Mouse (Mus musculus) kidney, embryonic 14.5 days (tissue): ENCODE measurements around the gene Cd274. TPM values are rescaled to one million over a fixed set of nuclear protein-coding genes. Genes with fewer than 3 reads are reported as not detected.

Experiments
- ATAC-seq: fragments of 200-750 bp; cut with Nextera tagmentation; 2 replicates; pipeline ENCODE4 v1.8.0; 2017; ENCODE audit warnings: moderate number of reproducible peaks, mild to moderate bottlenecking, moderate TSS enrichment, moderate library complexity; ENCODE audit not compliant: low FRiP score, low TSS enrichment
- H3K27ac ChIP-seq: fragments of 300-500 bp; sonication (generic); 2 replicates; pipeline ENCODE4 v1.5.1; 2014; ENCODE audit warnings: low read depth, mild to moderate bottlenecking, low read length, moderate library complexity, mixed read lengths
- H3K27me3 ChIP-seq: fragments of 300-500 bp; sonication (generic); 2 replicates; pipeline ENCODE4 v1.6.1; 2014; ENCODE audit warnings: mild to moderate bottlenecking, low read length; ENCODE audit not compliant: control insufficient read depth, insufficient read depth
- H3K36me3 ChIP-seq: fragments of 300-500 bp; sonication (generic); 2 replicates; pipeline ENCODE4 v1.6.1; 2014; ENCODE audit warnings: low read length, mixed read lengths; ENCODE audit not compliant: control insufficient read depth, insufficient read depth
- H3K4me1 ChIP-seq: fragments of 300-500 bp; sonication (generic); 2 replicates; pipeline ENCODE4 v1.6.1; 2014; ENCODE audit warnings: low read length, mixed read lengths; ENCODE audit not compliant: control insufficient read depth, insufficient read depth
- H3K4me2 ChIP-seq: fragments of 300-500 bp; sonication (generic); replicated peaks from 2 replicates; pipeline ENCODE4 v1.6.1; 2014; ENCODE audit warnings: low read depth, mild to moderate bottlenecking, low read length
- H3K4me3 ChIP-seq: fragments of 300-500 bp; sonication (generic); 2 replicates; pipeline ENCODE4 v1.5.1; 2014; ENCODE audit warnings: mild to moderate bottlenecking, low read length
- H3K9ac ChIP-seq: fragments of 300-500 bp; sonication (generic); 2 replicates; pipeline ENCODE4 v1.6.1; 2014; ENCODE audit warnings: low read depth, mild to moderate bottlenecking, low read length, moderate library complexity
- H3K9me3 ChIP-seq: fragments of 300-500 bp; sonication (generic); 2 replicates; pipeline ENCODE4 v1.6.1; 2016; ENCODE audit warnings: low read length; ENCODE audit not compliant: control insufficient read depth
- WGBS: fragments of 180-500 bp; shearing (Covaris S2); extraction: QIAGEN DNeasy Blood & Tissue Kit; methylation state at CpG from one replicate; pipeline ENCODE4 v1.1.7; 2014; 5-methylcytosine and 5-hydroxymethylcytosine counted together
- polyA plus RNA-seq: library from polyadenylated mRNA; unstranded; fragments of >200 nt; fragmentation: Nextera tagmentation; extraction: Ambion mirVana; gene quantifications from 2 replicates; pipeline ENCODE4 v1.2.1, GENCODE M21; 2014

The Cd274 gene
- polyA plus RNA-seq, 1 experiment from 2014 or later = 0.39 TPM

DNA sequence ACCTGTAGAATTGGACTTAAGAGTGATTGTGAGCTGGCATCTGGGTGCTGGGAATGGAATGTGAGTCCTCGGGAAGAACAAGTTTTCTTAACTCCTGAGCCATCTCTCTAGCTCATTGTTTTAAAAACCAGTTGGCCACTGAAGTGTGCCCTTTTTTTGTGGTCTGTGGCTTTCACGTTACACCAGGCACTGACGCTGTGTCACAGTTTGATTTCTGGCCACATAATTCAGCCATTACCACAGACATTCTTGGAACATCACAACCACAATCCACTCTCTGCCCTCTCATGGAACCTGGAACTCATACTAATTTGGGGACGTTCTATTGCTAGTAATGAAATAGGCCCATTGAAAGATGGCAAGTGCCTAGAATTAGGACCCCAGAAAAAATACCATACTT, 26.2 kb upstream of the Cd274 start:
- H3K4me1 ChIP-seq = no peaks in the 10 kb centered on the region
- H3K9me3 ChIP-seq = no peaks in the 10 kb centered on the region
- H3K9ac ChIP-seq = no peak overlapping the region
- no peak overlapping the region for H3K4me2 ChIP-seq
- WGBS = 85% methylated on average over 4 of the region's 4 CpGs
- no peak overlapping the region for H3K4me3 ChIP-seq
- H3K36me3 ChIP-seq = no peaks in the 10 kb centered on the region
- no peak for ATAC-seq
- H3K27me3 ChIP-seq = no peaks in the 10 kb centered on the region
- H3K27ac ChIP-seq = no peak overlapping the region

DNA sequence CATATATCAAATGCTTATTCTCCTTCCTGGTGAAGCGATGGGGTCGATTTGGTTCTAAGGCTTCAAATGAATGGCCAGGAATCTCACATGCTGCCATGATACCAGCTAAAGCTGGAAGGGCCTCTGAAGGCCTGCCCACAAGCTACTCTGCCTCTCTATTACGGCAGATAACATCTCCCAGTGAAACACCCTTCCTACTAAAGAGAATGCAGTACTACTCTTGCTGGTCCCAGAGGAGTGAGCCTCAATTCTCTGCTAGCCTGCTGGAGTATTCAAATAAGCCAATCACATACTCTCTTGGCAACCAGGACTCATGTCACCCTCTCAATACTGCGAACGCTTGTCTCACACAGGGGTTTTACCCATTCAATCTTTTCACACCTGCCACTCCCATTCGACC, 25.0 kb upstream of the Cd274 start:
- H3K36me3 ChIP-seq = no peaks in the 10 kb centered on the region
- H3K27me3 ChIP-seq = no peaks in the 10 kb centered on the region
- H3K27ac ChIP-seq = no peak overlapping the region
- H3K4me1 ChIP-seq = no peaks in the 10 kb centered on the region
- no peaks in the 10 kb centered on the region for H3K9me3 ChIP-seq
- WGBS = 77% methylated on average over 6 of the region's 6 CpGs
- ATAC-seq = no peak
- no peak overlapping the region for H3K4me2 ChIP-seq
- no peak overlapping the region for H3K4me3 ChIP-seq
- H3K9ac ChIP-seq = no peak overlapping the region

DNA sequence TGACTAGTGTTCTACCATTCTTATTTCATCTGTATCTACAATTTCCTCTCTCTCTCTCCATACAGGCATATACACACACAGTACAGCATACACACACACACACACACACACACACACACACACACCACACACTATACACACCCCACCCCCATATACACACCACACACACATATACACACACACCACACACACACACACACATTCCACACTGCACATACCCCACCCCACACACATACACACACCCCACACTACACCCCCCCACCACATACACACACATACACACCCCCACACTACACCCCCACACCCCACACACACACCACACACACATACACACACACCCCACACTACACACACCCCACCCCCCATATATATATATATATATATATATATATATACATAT, 22.4 kb upstream of the Cd274 start:
- no peak for ATAC-seq
- peaks cover under 1% of the 10 kb centered on the region; the same call in 1 of the 2 replicates for H3K36me3 ChIP-seq
- no peaks in the 10 kb centered on the region for H3K4me1 ChIP-seq
- no peak overlapping the region for H3K4me2 ChIP-seq
- H3K9ac ChIP-seq = no peak overlapping the region
- H3K27me3 ChIP-seq = no peaks in the 10 kb centered on the region
- no peaks in the 10 kb centered on the region for H3K9me3 ChIP-seq
- H3K4me3 ChIP-seq = no peak overlapping the region
- no peak overlapping the region for H3K27ac ChIP-seq

- no peaks in the 10 kb centered on the region for H3K4me1 ChIP-seq
- H3K27me3 ChIP-seq = no peaks in the 10 kb centered on the region
- no peak overlapping the region for H3K4me2 ChIP-seq
- H3K9ac ChIP-seq = no peak overlapping the region
- H3K36me3 ChIP-seq = peaks cover 3% of the 10 kb centered on the region; the same call in 1 of the 2 replicates
- no peak for ATAC-seq
- no peak overlapping the region for H3K4me3 ChIP-seq
- no peak overlapping the region for H3K27ac ChIP-seq
- 78% methylated on average over 6 of the region's 6 CpGs for WGBS
- H3K9me3 ChIP-seq = no peaks in the 10 kb centered on the region
Measured at GRCm38 (mm10) chr19:29345636-29346035, 21.6 kb upstream of the Cd274 start.

GRCm38 (mm10) chr19:29350991-29351390, 16.3 kb upstream of the Cd274 start:
- H3K4me3 ChIP-seq = no peak overlapping the region
- no peak overlapping the region for H3K4me2 ChIP-seq
- ATAC-seq = no peak
- 61% methylated on average over 5 of the region's 5 CpGs for WGBS
- no peak overlapping the region for H3K9ac ChIP-seq
- no peaks in the 10 kb centered on the region for H3K9me3 ChIP-seq
- no peaks in the 10 kb centered on the region for H3K27me3 ChIP-seq
- no peak overlapping the region for H3K27ac ChIP-seq
- peaks cover 3% of the 10 kb centered on the region; the same call in 1 of the 2 replicates for H3K36me3 ChIP-seq
- no peaks in the 10 kb centered on the region for H3K4me1 ChIP-seq

GRCm38 (mm10) chr19:29354895-29355877, 12.1 kb upstream of the Cd274 start:
- no peak overlapping the region for H3K9ac ChIP-seq
- H3K27ac ChIP-seq = no peak overlapping the region; the same call in 1 of the 2 replicates
- ATAC-seq = peak; percentile 66; the same call in 1 of the 2 replicates
- no peaks in the 10 kb centered on the region for H3K4me1 ChIP-seq
- peak overlapping the region; percentile 54 for H3K4me2 ChIP-seq
- no peaks in the 10 kb centered on the region for H3K36me3 ChIP-seq
- H3K4me3 ChIP-seq = peak overlapping the region; percentile 27
- no peaks in the 10 kb centered on the region for H3K9me3 ChIP-seq
- H3K27me3 ChIP-seq = no peaks in the 10 kb centered on the region
- WGBS = 5% methylated on average over 20 of the region's 20 CpGs

- no peak overlapping the region for H3K4me3 ChIP-seq
- 89% methylated on average over 11 of the region's 11 CpGs for WGBS
- H3K27ac ChIP-seq = no peak overlapping the region
- H3K9me3 ChIP-seq = no peaks in the 10 kb centered on the region
- H3K36me3 ChIP-seq = no peaks in the 10 kb centered on the region
- no peaks in the 10 kb centered on the region for H3K4me1 ChIP-seq
- no peak overlapping the region for H3K4me2 ChIP-seq
- H3K27me3 ChIP-seq = no peaks in the 10 kb centered on the region
- H3K9ac ChIP-seq = no peak overlapping the region
- no peak for ATAC-seq
Measured at GRCm38 (mm10) chr19:29356281-29356680, 11.0 kb upstream of the Cd274 start.

- no peaks in the 10 kb centered on the region for H3K27me3 ChIP-seq
- no peaks in the 10 kb centered on the region for H3K9me3 ChIP-seq
- H3K4me3 ChIP-seq = no peak overlapping the region
- no peak for ATAC-seq
- H3K9ac ChIP-seq = no peak overlapping the region
- 79% methylated on average over 5 of the region's 5 CpGs for WGBS
- H3K27ac ChIP-seq = no peak overlapping the region
- no peaks in the 10 kb centered on the region for H3K36me3 ChIP-seq
- H3K4me2 ChIP-seq = no peak overlapping the region
- H3K4me1 ChIP-seq = no peaks in the 10 kb centered on the region; the same call in 1 of the 2 replicates
Measured at GRCm38 (mm10) chr19:29360251-29360650, 7.0 kb upstream of the Cd274 start.

- H3K9ac ChIP-seq = peak overlapping the region; percentile 56
- WGBS = 2% methylated on average over 33 of the region's 33 CpGs
- H3K36me3 ChIP-seq = no peaks in the 10 kb centered on the region
- no peaks in the 10 kb centered on the region for H3K9me3 ChIP-seq
- H3K4me1 ChIP-seq = no peaks in the 10 kb centered on the region; the same call in 1 of the 2 replicates
- H3K4me3 ChIP-seq = peak overlapping the region; percentile 63
- no peak overlapping the region for H3K27ac ChIP-seq
- ATAC-seq = peak; percentile 99
- no peaks in the 10 kb centered on the region for H3K27me3 ChIP-seq
- H3K4me2 ChIP-seq = peak overlapping the region; percentile 73
Measured at GRCm38 (mm10) chr19:29361468-29362130, 5.7 kb upstream of the Cd274 start.
